Mouse (Mus musculus) cortical plate, adult 2 months (tissue): Measurements from ENCODE around the gene Cacna2d4.

ENCODE experiments used
- CTCF ChIP-seq: fragments of 200-500 bp; IDR thresholded peaks from 2 replicates; pipeline ENCODE4 v1.5.1; 2011; ENCODE audit warnings: mild to moderate bottlenecking, control low read depth, low read length; ENCODE audit not compliant: insufficient read depth; ENCODE audit errors: extremely low read depth
- POLR2A ChIP-seq: fragments of 200-500 bp; IDR thresholded peaks from 2 replicates; pipeline ENCODE4 v1.6.1; 2011; ENCODE audit warnings: mild to moderate bottlenecking, low read length, control low read depth; ENCODE audit not compliant: insufficient read depth; ENCODE audit errors: extremely low read depth

- TF ChIP-seq POLR2A (no peak), CTCF (no peak)
These were observed 22.1 kb upstream of the Cacna2d4 start for GRCm38 (mm10) chr6:119214190-119214589.
